Mouse (Mus musculus): ENCODE results near the gene Auts2. TPM values are rescaled to one million over a fixed set of nuclear protein-coding genes. Genes with fewer than 3 reads are reported as not detected.
A peak's percentile ranks its signal among the peaks of the same experiment; 100 is the strongest.

Gene Auts2
- polyA plus RNA-seq, 1 experiment from 2014 or later = 14.7 TPM

- no peak for ATAC-seq
- Histone ChIP-seq H3K9me3 (ENCODE audit: control insufficient read depth, low read length) (no peaks in the 10 kb centered on the region), H3K9ac (ENCODE audit: low read depth, low read length) (no peak overlapping the region), H3K36me3 (ENCODE audit: control insufficient read depth, insufficient read depth, low read length) (no peaks in the 10 kb centered on the region), H3K4me3 (ENCODE audit: low read length) (no peak overlapping the region), H3K27me3 (replicated peaks; ENCODE audit: control insufficient read depth, insufficient read depth, low read length) (no peaks in the 10 kb centered on the region), H3K4me1 (ENCODE audit: control insufficient read depth, insufficient read depth, low read length) (peaks cover 3% of the 10 kb centered on the region; the same call in 1 of the 2 replicates), H3K4me2 (ENCODE audit: low read depth, low read length) (no peak overlapping the region), H3K27ac (ENCODE audit: low read length) (no peak overlapping the region)
- 93% methylated on average over 2 of the region's 2 CpGs for WGBS
Measured at GRCm38 (mm10) chr5:131712441-131712840, 830.7 kb downstream of the Auts2 start.

GRCm38 (mm10) chr5:131711474-131712129 is 831.5 kb downstream of the Auts2 start:
- Histone ChIP-seq H3K36me3 (ENCODE audit: control insufficient read depth, insufficient read depth, low read length) (no peaks in the 10 kb centered on the region), H3K9me3 (ENCODE audit: control insufficient read depth, low read length) (no peaks in the 10 kb centered on the region), H3K4me3 (ENCODE audit: low read length) (no peak overlapping the region), H3K4me2 (ENCODE audit: low read depth, low read length) (no peak overlapping the region), H3K9ac (ENCODE audit: low read depth, low read length) (no peak overlapping the region), H3K27me3 (replicated peaks; ENCODE audit: control insufficient read depth, insufficient read depth, low read length) (no peaks in the 10 kb centered on the region), H3K4me1 (ENCODE audit: control insufficient read depth, insufficient read depth, low read length) (peaks cover 3% of the 10 kb centered on the region; the same call in 1 of the 2 replicates), H3K27ac (ENCODE audit: low read length) (no peak overlapping the region)
- 34% methylated on average over 5 of the region's 5 CpGs for WGBS
- no peak for ATAC-seq

GRCm38 (mm10) chr5:131710735-131711473 is 832.2 kb downstream of the Auts2 start:
- peaks cover 3% of the 10 kb centered on the region; the same call in 1 of the 2 replicates for H3K4me1 ChIP-seq (ENCODE audit: control insufficient read depth, insufficient read depth, low read length)
- H3K9me3 ChIP-seq (ENCODE audit: control insufficient read depth, low read length) = no peaks in the 10 kb centered on the region
- H3K4me3 ChIP-seq (ENCODE audit: low read length) = no peak overlapping the region
- no peaks in the 10 kb centered on the region for H3K36me3 ChIP-seq (ENCODE audit: control insufficient read depth, insufficient read depth, low read length)
- peak; percentile 42; the same call in 1 of the 2 replicates for ATAC-seq
- H3K9ac ChIP-seq (ENCODE audit: low read depth, low read length) = no peak overlapping the region
- H3K27me3 ChIP-seq (replicated peaks; ENCODE audit: control insufficient read depth, insufficient read depth, low read length) = no peaks in the 10 kb centered on the region
- 39% methylated on average over 8 of the region's 8 CpGs for WGBS
- H3K27ac ChIP-seq (ENCODE audit: low read length) = no peak overlapping the region
- H3K4me2 ChIP-seq (ENCODE audit: low read depth, low read length) = no peak overlapping the region

GRCm38 (mm10) chr5:131707471-131707870 is 835.7 kb downstream of the Auts2 start:
- 87% methylated on average over 7 of the region's 7 CpGs for WGBS
- H3K4me1 ChIP-seq (ENCODE audit: control insufficient read depth, insufficient read depth, low read length) = peaks cover 3% of the 10 kb centered on the region; the same call in 1 of the 2 replicates
- ATAC-seq = no peak

GRCm38 (mm10) chr5:131703729-131704128 is 839.4 kb downstream of the Auts2 start:
- Histone ChIP-seq H3K9me3 (ENCODE audit: control insufficient read depth, low read length) (no peaks in the 10 kb centered on the region), H3K4me1 (ENCODE audit: control insufficient read depth, insufficient read depth, low read length) (no peaks in the 10 kb centered on the region), H3K36me3 (ENCODE audit: control insufficient read depth, insufficient read depth, low read length) (no peaks in the 10 kb centered on the region), H3K27me3 (replicated peaks; ENCODE audit: control insufficient read depth, insufficient read depth, low read length) (no peaks in the 10 kb centered on the region), H3K4me2 (ENCODE audit: low read depth, low read length) (no peak overlapping the region), H3K4me3 (ENCODE audit: low read length) (no peak overlapping the region), H3K27ac (ENCODE audit: low read length) (no peak overlapping the region), H3K9ac (ENCODE audit: low read depth, low read length) (no peak overlapping the region)
- no peak for ATAC-seq
- WGBS = 57% methylated on average over 6 of the region's 6 CpGs

More at GRCm38 (mm10) chr5:131707471-131707870, 835.7 kb downstream of the Auts2 start:
- no peak overlapping the region for H3K9ac ChIP-seq (ENCODE audit: low read depth, low read length)
- no peak overlapping the region for H3K27ac ChIP-seq (ENCODE audit: low read length)
- H3K4me2 ChIP-seq (ENCODE audit: low read depth, low read length) = no peak overlapping the region
- no peaks in the 10 kb centered on the region for H3K36me3 ChIP-seq (ENCODE audit: control insufficient read depth, insufficient read depth, low read length)
- no peak overlapping the region for H3K4me3 ChIP-seq (ENCODE audit: low read length)
- H3K9me3 ChIP-seq (ENCODE audit: control insufficient read depth, low read length) = no peaks in the 10 kb centered on the region
- no peaks in the 10 kb centered on the region for H3K27me3 ChIP-seq (replicated peaks; ENCODE audit: control insufficient read depth, insufficient read depth, low read length)

- no peaks in the 10 kb centered on the region for H3K9me3 ChIP-seq (ENCODE audit: control insufficient read depth, low read length)
- H3K27ac ChIP-seq (ENCODE audit: low read length) = no peak overlapping the region
- no peaks in the 10 kb centered on the region for H3K36me3 ChIP-seq (ENCODE audit: control insufficient read depth, insufficient read depth, low read length)
- WGBS = 85% methylated on average over 6 of the region's 6 CpGs
- H3K4me3 ChIP-seq (ENCODE audit: low read length) = no peak overlapping the region
- H3K4me1 ChIP-seq (ENCODE audit: control insufficient read depth, insufficient read depth, low read length) = no peaks in the 10 kb centered on the region
- ATAC-seq = no peak
- no peaks in the 10 kb centered on the region for H3K27me3 ChIP-seq (replicated peaks; ENCODE audit: control insufficient read depth, insufficient read depth, low read length)
- no peak overlapping the region for H3K4me2 ChIP-seq (ENCODE audit: low read depth, low read length)
- no peak overlapping the region for H3K9ac ChIP-seq (ENCODE audit: low read depth, low read length)
Measured at GRCm38 (mm10) chr5:131702840-131703392, 840.2 kb downstream of the Auts2 start.

GRCm38 (mm10) chr5:131698900-131699299 is 844.2 kb downstream of the Auts2 start:
- Histone ChIP-seq H3K9ac (ENCODE audit: low read depth, low read length) (no peak overlapping the region), H3K9me3 (ENCODE audit: control insufficient read depth, low read length) (no peaks in the 10 kb centered on the region), H3K4me1 (ENCODE audit: control insufficient read depth, insufficient read depth, low read length) (no peaks in the 10 kb centered on the region), H3K4me3 (ENCODE audit: low read length) (no peak overlapping the region), H3K4me2 (ENCODE audit: low read depth, low read length) (no peak overlapping the region), H3K27ac (ENCODE audit: low read length) (no peak overlapping the region), H3K27me3 (replicated peaks; ENCODE audit: control insufficient read depth, insufficient read depth, low read length) (no peaks in the 10 kb centered on the region), H3K36me3 (ENCODE audit: control insufficient read depth, insufficient read depth, low read length) (no peaks in the 10 kb centered on the region)
- 91% methylated on average over 7 of the region's 7 CpGs for WGBS
- no peak for ATAC-seq

- no peak for ATAC-seq
- H3K4me1 ChIP-seq (ENCODE audit: control insufficient read depth, insufficient read depth, low read length) = no peaks in the 10 kb centered on the region
- H3K9me3 ChIP-seq (ENCODE audit: control insufficient read depth, low read length) = no peaks in the 10 kb centered on the region
- H3K27me3 ChIP-seq (replicated peaks; ENCODE audit: control insufficient read depth, insufficient read depth, low read length) = no peaks in the 10 kb centered on the region
- no peaks in the 10 kb centered on the region for H3K36me3 ChIP-seq (ENCODE audit: control insufficient read depth, insufficient read depth, low read length)
- WGBS = 84% methylated on average over 1 of the region's 1 CpGs
- no peak overlapping the region for H3K27ac ChIP-seq (ENCODE audit: low read length)
- no peak overlapping the region for H3K4me3 ChIP-seq (ENCODE audit: low read length)
- no peak overlapping the region for H3K4me2 ChIP-seq (ENCODE audit: low read depth, low read length)
- no peak overlapping the region for H3K9ac ChIP-seq (ENCODE audit: low read depth, low read length)
Measured at GRCm38 (mm10) chr5:131690781-131691180, 852.4 kb downstream of the Auts2 start.

- no peaks in the 10 kb centered on the region for H3K27me3 ChIP-seq (replicated peaks; ENCODE audit: control insufficient read depth, insufficient read depth, low read length)
- H3K27ac ChIP-seq (ENCODE audit: low read length) = no peak overlapping the region
- no peak overlapping the region for H3K4me3 ChIP-seq (ENCODE audit: low read length)
- H3K4me2 ChIP-seq (ENCODE audit: low read depth, low read length) = no peak overlapping the region
- no peak for ATAC-seq
- peaks cover 4% of the 10 kb centered on the region; the same call in 1 of the 2 replicates for H3K9me3 ChIP-seq (ENCODE audit: control insufficient read depth, low read length)
- H3K36me3 ChIP-seq (ENCODE audit: control insufficient read depth, insufficient read depth, low read length) = no peaks in the 10 kb centered on the region; the same call in 1 of the 2 replicates
- WGBS = 74% methylated on average over 8 of the region's 8 CpGs
- H3K4me1 ChIP-seq (ENCODE audit: control insufficient read depth, insufficient read depth, low read length) = no peaks in the 10 kb centered on the region
- no peak overlapping the region for H3K9ac ChIP-seq (ENCODE audit: low read depth, low read length)
Measured at GRCm38 (mm10) chr5:131686956-131687618, 856.1 kb downstream of the Auts2 start.
